Comparison of ENCODE assay signal across 9 mouse cellular contexts in the genomic region with DNA sequence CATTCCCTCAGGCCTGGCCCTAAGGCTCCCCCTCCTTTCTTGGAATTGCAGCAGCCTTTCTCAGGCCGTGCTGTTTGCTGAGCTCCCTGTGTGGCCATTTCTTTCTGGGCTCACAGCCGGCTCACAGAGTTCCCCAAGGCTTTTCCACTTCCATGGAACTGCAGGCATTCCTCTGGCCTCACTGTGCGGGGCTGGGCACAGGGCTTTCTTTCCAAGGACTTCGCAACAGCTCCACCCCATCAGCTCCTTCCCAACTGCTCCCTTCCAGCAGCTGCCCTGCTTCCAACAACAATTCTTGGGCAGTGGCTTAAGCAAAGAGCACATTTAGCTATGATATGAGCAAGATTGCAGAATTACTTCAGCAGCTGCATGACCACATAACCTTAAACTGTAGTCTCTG.
A peak's percentile ranks its signal among the peaks of the same experiment; 100 is the strongest.
DNase-seq lines count a peak whose midpoint lies in the region; ATAC-seq and TF ChIP-seq lines count a peak whose summit lies in the region.
"Had no signal": no experiment of that assay in that cellular context is flagged by ENCODE, and none has a peak within 500 bp of the region (broad histone marks: within the 10 kb centered on the region; RNA-seq: fewer than 3 reads in every experiment).

No protein-coding gene starts in this region.

- WGBS in kidney, postnatal 0 days, result 36% methylated on average over 4 of the region's 4 CpGs
- WGBS in embryonic facial prominence, embryonic 15.5 days, result 24% methylated on average over 4 of the region's 4 CpGs
- WGBS in midbrain, embryonic 13.5 days, result 26% methylated on average over 4 of the region's 4 CpGs

- intact Hi-C loops in heart, postnatal 10 days (cut with DNase I), result no loop called here

- H3K4me3 ChIP-seq in kidney, postnatal 0 days (replicated peaks; ENCODE audit: low read depth, low read length), result no peak overlapping the region
- no peak overlapping the region for H3K4me3 ChIP-seq in embryonic facial prominence, embryonic 15.5 days (replicated peaks)
- no peak overlapping the region for H3K4me3 ChIP-seq in midbrain, embryonic 13.5 days (replicated peaks)
- H3K4me3 ChIP-seq: hindbrain, embryonic 13.5 days had no signal

- H3K4me1 ChIP-seq in kidney, postnatal 0 days (replicated peaks; ENCODE audit: insufficient read depth, low read length), result no peaks in the 10 kb centered on the region
- H3K4me1 ChIP-seq in embryonic facial prominence, embryonic 15.5 days, result peaks cover 23% of the 10 kb centered on the region
- peaks cover 4% of the 10 kb centered on the region for H3K4me1 ChIP-seq in midbrain, embryonic 13.5 days (replicated peaks)
- H3K4me1 ChIP-seq: hindbrain, embryonic 13.5 days had no signal

- no peak overlapping the region for H3K27ac ChIP-seq in kidney, postnatal 0 days
- peak overlapping the region; percentile 25; the same call in 1 of the 2 replicates for H3K27ac ChIP-seq in embryonic facial prominence, embryonic 15.5 days (replicated peaks)
- H3K27ac ChIP-seq in midbrain, embryonic 13.5 days, result no peak overlapping the region
- H3K27ac ChIP-seq: hindbrain, embryonic 13.5 days had no signal

- no peak overlapping the region for H3K4me2 ChIP-seq in kidney, postnatal 0 days (ENCODE audit: low read length)
- no peak overlapping the region for H3K4me2 ChIP-seq in embryonic facial prominence, embryonic 15.5 days (replicated peaks)
- no peak overlapping the region for H3K4me2 ChIP-seq in midbrain, embryonic 13.5 days (replicated peaks)
- H3K4me2 ChIP-seq: hindbrain, embryonic 13.5 days had no signal

- TF ChIP-seq CTCF in kidney, postnatal 0 days (IDR thresholded peaks at IDR 0.05; ENCODE audit: low read depth), result no peak

- H3K9ac ChIP-seq in kidney, postnatal 0 days (ENCODE audit: low read depth, low read length), result no peak overlapping the region
- no peak overlapping the region for H3K9ac ChIP-seq in embryonic facial prominence, embryonic 15.5 days
- no peak overlapping the region for H3K9ac ChIP-seq in midbrain, embryonic 13.5 days (replicated peaks)
- H3K9ac ChIP-seq: hindbrain, embryonic 13.5 days had no signal

- ATAC-seq in kidney, postnatal 0 days (replicated peaks; ENCODE audit: low FRiP score, low read depth), result no peak
- peak; percentile 64; the same call in 1 of the 2 replicates for ATAC-seq in embryonic facial prominence, embryonic 15.5 days (ENCODE audit: insufficient number of reproducible peaks, low FRiP score, low TSS enrichment, low read depth)
- no peak for ATAC-seq in midbrain, embryonic 13.5 days

- no peaks in the 10 kb centered on the region for H3K36me3 ChIP-seq in kidney, postnatal 0 days (ENCODE audit: insufficient read depth, low read length)
- no peaks in the 10 kb centered on the region for H3K36me3 ChIP-seq in embryonic facial prominence, embryonic 15.5 days
- H3K36me3 ChIP-seq in midbrain, embryonic 13.5 days, result no peaks in the 10 kb centered on the region
- H3K36me3 ChIP-seq: hindbrain, embryonic 13.5 days had no signal

- DNase-seq in kidney, postnatal 0 days (ENCODE audit: low spot score), result peak; percentile 43
- DNase-seq in kidney, adult 9 months, result no peak
- peak; percentile 78 to 81 for DNase-seq in heart, postnatal 10 days
- DNase-seq in ovary, adult 18-20 months (ENCODE audit: low spot score), result peak; percentile 41
- DNase-seq in cerebellum, postnatal 14 days, result no peak
- no peak for DNase-seq in cerebellum, postnatal 36 days

- no peaks in the 10 kb centered on the region for H3K9me3 ChIP-seq in kidney, postnatal 0 days (replicated peaks; ENCODE audit: low read length)
- no peaks in the 10 kb centered on the region for H3K9me3 ChIP-seq in embryonic facial prominence, embryonic 15.5 days (replicated peaks)
- H3K9me3 ChIP-seq in midbrain, embryonic 13.5 days, result no peaks in the 10 kb centered on the region
- H3K9me3 ChIP-seq: hindbrain, embryonic 13.5 days had no signal

- H3K27me3 ChIP-seq in kidney, postnatal 0 days (ENCODE audit: insufficient read depth, low read length), result no peaks in the 10 kb centered on the region
- H3K27me3 ChIP-seq in embryonic facial prominence, embryonic 15.5 days, result no peaks in the 10 kb centered on the region
- no peaks in the 10 kb centered on the region for H3K27me3 ChIP-seq in midbrain, embryonic 13.5 days
- H3K27me3 ChIP-seq: hindbrain, embryonic 13.5 days had no signal

Comparison
In these comparisons a context has a peak if more than half of its experiments do, and no peak if none do; other contexts are left out.
1. DNase-seq: peak in kidney, postnatal 0 days (single experiment), heart, postnatal 10 days (2 of 2) and ovary, adult 18-20 months (single experiment); none in kidney, adult 9 months (single experiment), cerebellum, postnatal 14 days (0 of 2) and cerebellum, postnatal 36 days (0 of 2).